Mouse (Mus musculus): ENCODE data around the gene Gramd1b.
"Not testable (repeated sequence)": the region's sequence is repeated elsewhere in the genome, so short reads cannot be mapped to it uniquely, and the experiment has no call there.

Gramd1b gene

GRCm38 (mm10) chr9:40509479-40509878 is 21.7 kb downstream of the Gramd1b start:
- DNase-seq = no peak

- DNase-seq = peak; percentile 35
These were observed 24.6 kb downstream of the Gramd1b start for GRCm38 (mm10) chr9:40506576-40506975.

- no peak for DNase-seq
These were observed 25.5 kb downstream of the Gramd1b start for GRCm38 (mm10) chr9:40505471-40506312.

- no peak for DNase-seq
These were observed 26.3 kb downstream of the Gramd1b start for GRCm38 (mm10) chr9:40504886-40505285.

GRCm38 (mm10) chr9:40500691-40501090 is 30.5 kb downstream of the Gramd1b start:
- no peak for DNase-seq

- not testable (repeated sequence) for DNase-seq
These were observed 48.7 kb downstream of the Gramd1b start for GRCm38 (mm10) chr9:40482351-40483084.

- no peak for DNase-seq
These were observed 49.9 kb downstream of the Gramd1b start for GRCm38 (mm10) chr9:40481271-40481670.

GRCm38 (mm10) chr9:40479333-40479732 is 51.9 kb downstream of the Gramd1b start:
- DNase-seq = peak; percentile 34

GRCm38 (mm10) chr9:40478146-40478900 is 52.9 kb downstream of the Gramd1b start:
- DNase-seq = no peak

GRCm38 (mm10) chr9:40477611-40478010 is 53.6 kb downstream of the Gramd1b start:
- no peak for DNase-seq

GRCm38 (mm10) chr9:40476098-40476497 is 55.1 kb downstream of the Gramd1b start:
- DNase-seq = no peak

GRCm38 (mm10) chr9:40472961-40473510 is 58.1 kb downstream of the Gramd1b start:
- no peak for DNase-seq

GRCm38 (mm10) chr9:40469403-40470137 is 61.6 kb downstream of the Gramd1b start:
- DNase-seq = no peak

- no peak for DNase-seq
These were observed 64.4 kb downstream of the Gramd1b start for GRCm38 (mm10) chr9:40466782-40467181.

- no peak for DNase-seq
These were observed 65.6 kb downstream of the Gramd1b start for GRCm38 (mm10) chr9:40465596-40465995.

- no peak for DNase-seq
These were observed 68.8 kb downstream of the Gramd1b start for GRCm38 (mm10) chr9:40462401-40462800.

- no peak for DNase-seq
These were observed 70.4 kb downstream of the Gramd1b start for GRCm38 (mm10) chr9:40460781-40461180.

GRCm38 (mm10) chr9:40459304-40460280 is 71.6 kb downstream of the Gramd1b start:
- no peak for DNase-seq

- no peak for DNase-seq
These were observed 72.5 kb downstream of the Gramd1b start for GRCm38 (mm10) chr9:40458559-40459303.

- DNase-seq = no peak
These were observed 73.7 kb downstream of the Gramd1b start for GRCm38 (mm10) chr9:40457448-40457847.

Data from right cerebral cortex, postnatal 14 days (tissue).